In the genomic region with DNA sequence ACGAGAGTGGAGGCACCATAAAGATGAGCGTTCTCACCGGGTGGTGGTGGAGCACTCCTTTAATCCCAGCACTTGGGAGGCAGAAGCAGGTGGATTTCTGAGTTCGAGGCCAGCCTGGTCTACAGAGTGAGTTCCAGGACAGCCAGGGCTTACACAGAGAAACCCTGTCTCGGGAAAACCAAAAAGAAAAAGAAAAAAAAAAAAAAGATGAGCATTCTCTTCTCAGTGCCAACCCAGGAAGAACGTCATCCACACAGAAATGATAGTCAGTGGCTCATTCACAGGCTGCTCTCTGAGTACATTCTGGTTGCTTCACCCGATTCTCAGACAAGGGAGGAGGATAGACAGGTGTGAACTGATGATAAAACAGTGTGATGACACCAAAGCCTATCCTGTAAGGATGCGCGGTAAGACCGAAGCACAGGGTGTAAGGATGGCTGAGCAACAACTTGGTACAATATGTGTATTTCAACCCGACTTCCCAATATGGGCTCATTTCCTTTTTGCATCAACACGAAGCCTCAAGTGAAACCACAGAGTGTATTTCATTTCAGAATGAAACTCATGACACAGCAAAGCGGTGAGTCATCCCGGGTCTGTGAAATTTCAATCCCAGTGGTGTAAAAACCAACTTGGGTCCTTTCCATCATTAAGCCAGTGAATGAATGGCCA, we compare ENCODE assay signal across 11 mouse cellular contexts.
DNase-seq lines count a peak whose midpoint lies in the region.
"Had no signal": no experiment of that assay in that cellular context is flagged by ENCODE, and none has a peak within 500 bp of the region (broad histone marks: within the 10 kb centered on the region; RNA-seq: fewer than 3 reads in every experiment).

No protein-coding gene starts in this region.

- H3K27ac ChIP-seq in brown adipose tissue, adult 24 weeks (replicated peaks; ENCODE audit: low read depth, low read length), result peak overlapping the region; percentile 72
- H3K27ac ChIP-seq: embryonic facial prominence, embryonic 15.5 days; heart, embryonic 13.5 days; limb, embryonic 15.5 days had no signal

- peak; percentile 10 to 51 for DNase-seq in adrenal gland, adult (ENCODE audit: inconsistent age in 2 of 2, low spot score in 1 of 2)
- no peak for DNase-seq in adrenal gland, postnatal 10 days
- peak; percentile 35 for DNase-seq in lung, postnatal 25 days (ENCODE audit: low spot score)
- no peak for DNase-seq in lung, postnatal 10 days
- peak; percentile 71 for DNase-seq in naive thymus-derived CD4-positive, alpha-beta T cell, adult 2 months (ENCODE audit: low read depth)
- DNase-seq in gastrocnemius, adult 18-20 months (ENCODE audit: low spot score), result no peak
- DNase-seq in left cerebral cortex, postnatal 4 days, result no peak

- 0 out of 2 replicates have a peak overlapping the region, but pooled peaks have one; percentile 12 for H3K4me3 ChIP-seq in brown adipose tissue, adult 24 weeks (ENCODE audit: insufficient read depth, low read depth, low read length)
- H3K4me3 ChIP-seq: embryonic facial prominence, embryonic 15.5 days; heart, embryonic 13.5 days; limb, embryonic 15.5 days had no signal

- intact Hi-C loops in left cerebral cortex, postnatal 4 days (cut with DNase I), result no loop called here

- no peaks in the 10 kb centered on the region for H3K4me1 ChIP-seq in brown adipose tissue, adult 24 weeks (ENCODE audit: control insufficient read depth, insufficient read depth, insufficient read length, low read length)
- H3K4me1 ChIP-seq: embryonic facial prominence, embryonic 15.5 days; heart, embryonic 13.5 days; limb, embryonic 15.5 days had no signal

Comparison
In these comparisons a context has a peak if more than half of its experiments do, and no peak if none do; other contexts are left out.
1. DNase-seq: peak in adrenal gland, adult (2 of 2), lung, postnatal 25 days (single experiment) and naive thymus-derived CD4-positive, alpha-beta T cell, adult 2 months (single experiment); none in adrenal gland, postnatal 10 days (single experiment), lung, postnatal 10 days (single experiment), gastrocnemius, adult 18-20 months (single experiment) and left cerebral cortex, postnatal 4 days (single experiment).